Mouse (Mus musculus): ENCODE measurements at regions not wholly inside any gene's neighbourhood (a gene's known extent, or its start where the extent isn't known, plus 50 kb on each side); places are given as distances from the start of the nearest gene placed in this dataset.

DNA sequence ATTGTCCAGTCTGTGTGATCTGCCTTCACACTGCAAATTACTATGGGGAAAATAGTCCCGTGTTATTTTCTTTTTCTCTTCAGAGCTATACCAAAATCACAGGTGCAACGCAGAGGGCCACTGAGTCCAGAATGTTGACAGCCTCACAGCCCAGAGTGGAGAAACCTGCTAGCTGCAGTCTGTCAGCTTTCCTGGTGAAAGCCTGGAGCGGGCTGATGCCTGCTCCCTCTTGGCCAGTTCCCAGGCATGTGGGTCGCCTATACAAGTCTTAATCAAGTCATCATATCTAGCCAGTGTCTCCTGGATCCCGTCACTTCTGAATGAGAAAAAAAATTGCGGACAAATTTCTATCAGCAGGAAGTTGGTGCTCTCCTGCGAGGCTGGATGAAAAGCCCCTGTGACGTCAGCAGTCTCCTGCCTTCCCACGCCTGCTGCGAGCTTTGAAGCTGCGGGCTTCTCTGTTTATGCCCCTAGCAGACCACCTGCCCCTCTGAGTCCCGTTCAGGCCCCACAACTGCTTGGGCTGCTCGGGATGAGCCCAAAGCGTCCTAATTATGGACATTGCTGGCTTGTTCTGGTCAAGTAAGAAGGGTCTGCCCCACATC is 227.1 kb upstream of the Hes1 start:
- no peak overlapping the region for H3K27ac ChIP-seq (replicated peaks; ENCODE audit: low read depth, low read length)
- ATAC-seq (ENCODE audit: low read depth) (no peak; the same call in 1 of the 2 replicates), DNase-seq (ENCODE audit: low spot score) (peak; percentile 53)
- H3K36me3 ChIP-seq (ENCODE audit: control insufficient read depth, insufficient read depth, low read length): no peaks in the 10 kb centered on the region
- H3K9me3 ChIP-seq (ENCODE audit: control insufficient read depth, low read length): no peaks in the 10 kb centered on the region
- H3K9ac ChIP-seq (ENCODE audit: low read depth, low read length): no peak overlapping the region
- H3K27me3 ChIP-seq (replicated peaks; ENCODE audit: control insufficient read depth, insufficient read depth, low read length): no peaks in the 10 kb centered on the region; the same call in 1 of the 2 replicates
- peaks cover 29% of the 10 kb centered on the region for H3K4me1 ChIP-seq (ENCODE audit: control insufficient read depth, insufficient read depth, low read length)
- WGBS: 7% methylated on average over 14 of the region's 14 CpGs
- H3K4me3 ChIP-seq (ENCODE audit: low read depth, low read length): no peak overlapping the region
- peak overlapping the region; percentile 47 for H3K4me2 ChIP-seq (ENCODE audit: low read depth, low read length)

DNA sequence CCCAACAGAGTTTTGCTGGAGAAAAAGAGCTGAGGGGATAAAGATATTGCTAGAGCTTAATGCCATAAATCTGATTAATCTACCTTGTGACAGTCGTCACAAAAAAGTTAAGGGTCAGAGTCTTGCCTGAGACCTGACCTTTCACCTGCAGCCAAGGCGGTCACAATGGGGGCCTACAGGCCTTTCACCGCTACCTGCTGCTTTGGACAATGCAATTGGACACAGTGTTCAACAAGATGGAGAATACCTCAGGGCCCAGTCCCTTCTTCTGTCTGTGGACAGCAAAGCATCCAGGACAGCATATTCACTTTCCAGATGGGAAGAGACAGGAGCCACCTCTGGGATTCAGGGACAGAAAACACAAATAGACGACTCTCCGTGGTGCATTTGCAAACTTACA is 226.3 kb upstream of the Hes1 start:
- DNase-seq (ENCODE audit: low spot score) (no peak), ATAC-seq (ENCODE audit: low read depth) (no peak)
- Histone ChIP-seq H3K9ac (ENCODE audit: low read depth, low read length) (no peak overlapping the region), H3K4me2 (ENCODE audit: low read depth, low read length) (no peak overlapping the region), H3K4me3 (ENCODE audit: low read depth, low read length) (no peak overlapping the region), H3K27me3 (replicated peaks; ENCODE audit: control insufficient read depth, insufficient read depth, low read length) (no peaks in the 10 kb centered on the region; the same call in 1 of the 2 replicates), H3K27ac (replicated peaks; ENCODE audit: low read depth, low read length) (no peak overlapping the region), H3K9me3 (ENCODE audit: control insufficient read depth, low read length) (no peaks in the 10 kb centered on the region), H3K36me3 (ENCODE audit: control insufficient read depth, insufficient read depth, low read length) (no peaks in the 10 kb centered on the region), H3K4me1 (ENCODE audit: control insufficient read depth, insufficient read depth, low read length) (peaks cover 29% of the 10 kb centered on the region)
- WGBS: 73% methylated on average over 5 of the region's 5 CpGs

DNA sequence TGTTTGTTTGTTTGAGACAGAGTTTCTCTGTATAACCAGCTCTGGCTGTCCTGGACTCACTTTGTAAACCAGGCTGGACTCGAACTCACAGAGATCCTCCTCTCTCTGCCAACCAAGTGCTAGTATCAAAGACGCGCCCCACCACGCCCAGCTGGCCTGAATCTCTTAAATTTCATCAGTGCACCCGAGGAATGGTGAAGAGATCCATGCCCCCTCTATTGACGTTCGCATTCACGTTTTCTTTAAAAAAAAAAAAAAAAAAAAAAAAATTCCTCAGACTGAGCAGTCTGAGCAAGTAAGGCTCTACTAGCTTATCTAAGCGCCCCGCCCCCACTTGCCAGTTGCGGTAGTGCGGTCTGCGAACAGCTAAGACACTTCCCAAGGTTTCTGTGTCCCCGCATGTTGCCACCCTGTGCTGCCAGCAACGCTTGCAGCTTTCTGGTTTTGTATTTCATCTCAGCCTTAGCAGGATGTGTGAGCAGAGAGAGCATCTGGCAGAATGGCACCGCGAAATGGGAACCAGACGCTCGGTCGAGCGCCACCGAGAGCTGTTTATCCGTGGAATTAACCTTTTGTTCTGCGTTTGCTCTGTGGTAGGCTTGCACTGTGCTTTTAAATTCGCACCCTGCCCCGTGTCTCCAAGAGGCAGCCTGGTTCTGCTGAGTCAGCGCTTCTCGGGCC is 225.1 kb upstream of the Hes1 start:
- Histone ChIP-seq H3K4me1 (ENCODE audit: control insufficient read depth, insufficient read depth, low read length) (peaks cover 29% of the 10 kb centered on the region), H3K9ac (ENCODE audit: low read depth, low read length) (peak overlapping the region; percentile 49), H3K9me3 (ENCODE audit: control insufficient read depth, low read length) (no peaks in the 10 kb centered on the region), H3K27me3 (replicated peaks; ENCODE audit: control insufficient read depth, insufficient read depth, low read length) (no peaks in the 10 kb centered on the region; the same call in 1 of the 2 replicates), H3K27ac (replicated peaks; ENCODE audit: low read depth, low read length) (peak overlapping the region; percentile 49), H3K36me3 (ENCODE audit: control insufficient read depth, insufficient read depth, low read length) (no peaks in the 10 kb centered on the region), H3K4me2 (ENCODE audit: low read depth, low read length) (peak overlapping the region; percentile 56), H3K4me3 (ENCODE audit: low read depth, low read length) (peak overlapping the region; percentile 16)
- peak; percentile 93 for DNase-seq (ENCODE audit: low spot score)
- peak; percentile 64 for ATAC-seq (ENCODE audit: low read depth)
- WGBS: 4% methylated on average over 28 of the region's 28 CpGs

DNA sequence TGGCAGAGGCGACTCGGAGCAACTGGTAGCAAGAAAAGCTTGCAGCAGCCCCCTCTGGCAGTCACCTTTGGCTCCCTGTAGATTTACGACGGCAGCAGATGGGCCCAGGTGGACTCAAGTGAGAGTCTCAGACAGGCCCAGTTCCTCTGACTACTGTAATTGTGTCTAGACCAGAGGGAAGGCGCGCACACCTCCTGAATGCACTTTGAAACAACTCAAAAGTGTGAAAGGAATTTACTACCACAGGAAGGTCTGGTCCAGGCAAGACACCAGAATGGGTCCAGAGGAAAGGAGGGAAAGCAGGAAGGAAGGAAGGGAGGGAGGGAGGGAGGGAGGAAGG is 224.6 kb upstream of the Hes1 start:
- ATAC-seq (ENCODE audit: low read depth) (peak; percentile 27), DNase-seq (ENCODE audit: low spot score) (no peak)
- Histone ChIP-seq H3K27ac (replicated peaks; ENCODE audit: low read depth, low read length) (peak overlapping the region; percentile 49), H3K27me3 (replicated peaks; ENCODE audit: control insufficient read depth, insufficient read depth, low read length) (no peaks in the 10 kb centered on the region; the same call in 1 of the 2 replicates), H3K9ac (ENCODE audit: low read depth, low read length) (peak overlapping the region; percentile 49; the same call in 1 of the 2 replicates), H3K9me3 (ENCODE audit: control insufficient read depth, low read length) (no peaks in the 10 kb centered on the region), H3K36me3 (ENCODE audit: control insufficient read depth, insufficient read depth, low read length) (no peaks in the 10 kb centered on the region), H3K4me3 (ENCODE audit: low read depth, low read length) (peak overlapping the region; percentile 16), H3K4me1 (ENCODE audit: control insufficient read depth, insufficient read depth, low read length) (peaks cover 29% of the 10 kb centered on the region), H3K4me2 (ENCODE audit: low read depth, low read length) (peak overlapping the region; percentile 56)
- WGBS: 12% methylated on average over 6 of the region's 6 CpGs

DNA sequence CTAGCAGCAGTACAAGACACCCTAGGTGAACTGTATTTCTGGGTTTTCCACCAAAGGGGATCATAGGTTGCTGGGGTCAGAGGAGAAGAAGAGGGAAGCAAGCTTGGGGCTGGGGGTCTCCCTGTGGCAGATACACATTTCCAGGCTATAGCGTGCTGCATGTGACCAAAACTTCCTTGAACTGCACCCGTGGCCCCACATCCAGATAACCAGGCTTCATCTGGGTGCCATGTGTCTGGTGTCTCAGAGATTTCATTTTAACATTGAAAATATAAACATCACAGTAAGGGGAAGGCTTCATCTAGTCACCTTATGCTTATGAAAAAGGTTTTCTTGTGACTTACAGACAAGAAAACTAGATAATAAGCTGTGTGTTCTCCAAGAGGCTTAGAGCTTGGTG is 223.8 kb upstream of the Hes1 start:
- Histone ChIP-seq H3K27me3 (replicated peaks; ENCODE audit: control insufficient read depth, insufficient read depth, low read length) (no peaks in the 10 kb centered on the region; the same call in 1 of the 2 replicates), H3K36me3 (ENCODE audit: control insufficient read depth, insufficient read depth, low read length) (no peaks in the 10 kb centered on the region), H3K9me3 (ENCODE audit: control insufficient read depth, low read length) (no peaks in the 10 kb centered on the region), H3K9ac (ENCODE audit: low read depth, low read length) (no peak overlapping the region), H3K4me3 (ENCODE audit: low read depth, low read length) (no peak overlapping the region), H3K4me2 (ENCODE audit: low read depth, low read length) (no peak overlapping the region), H3K27ac (replicated peaks; ENCODE audit: low read depth, low read length) (no peak overlapping the region), H3K4me1 (ENCODE audit: control insufficient read depth, insufficient read depth, low read length) (peaks cover 36% of the 10 kb centered on the region)
- no peak for ATAC-seq (ENCODE audit: low read depth)
- 47% methylated on average over 2 of the region's 2 CpGs for WGBS
- no peak for DNase-seq (ENCODE audit: low spot score)

DNA sequence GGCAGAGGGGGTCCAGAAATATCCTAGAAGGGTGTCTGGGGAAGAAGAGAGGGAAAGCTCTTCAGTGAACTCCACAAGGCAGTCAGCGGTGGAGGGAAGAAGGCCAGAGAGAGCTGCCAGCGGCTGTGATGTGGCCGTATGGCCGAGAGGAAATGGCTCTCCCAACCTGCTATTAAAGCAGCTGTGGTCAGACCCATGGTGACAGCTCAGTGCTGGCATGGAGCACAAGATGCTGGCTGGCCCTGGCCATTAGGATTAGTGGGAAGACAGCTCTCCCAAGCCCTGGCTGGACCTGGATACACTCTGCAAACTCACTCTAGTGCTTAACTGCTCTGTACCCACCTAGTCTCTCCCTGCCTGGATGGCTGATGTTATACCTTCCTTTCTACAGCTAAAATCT is 223.1 kb upstream of the Hes1 start:
- H3K9ac ChIP-seq (ENCODE audit: low read depth, low read length): no peak overlapping the region
- no peak overlapping the region for H3K27ac ChIP-seq (replicated peaks; ENCODE audit: low read depth, low read length)
- peak; percentile 30 for DNase-seq (ENCODE audit: low spot score)
- H3K4me3 ChIP-seq (ENCODE audit: low read depth, low read length): no peak overlapping the region
- H3K27me3 ChIP-seq (replicated peaks; ENCODE audit: control insufficient read depth, insufficient read depth, low read length): no peaks in the 10 kb centered on the region; the same call in 1 of the 2 replicates
- H3K4me2 ChIP-seq (ENCODE audit: low read depth, low read length): no peak overlapping the region
- H3K36me3 ChIP-seq (ENCODE audit: control insufficient read depth, insufficient read depth, low read length): no peaks in the 10 kb centered on the region
- H3K4me1 ChIP-seq (ENCODE audit: control insufficient read depth, insufficient read depth, low read length): peaks cover 39% of the 10 kb centered on the region
- 57% methylated on average over 4 of the region's 4 CpGs for WGBS
- H3K9me3 ChIP-seq (ENCODE audit: control insufficient read depth, low read length): no peaks in the 10 kb centered on the region
- no peak for ATAC-seq (ENCODE audit: low read depth)

DNA sequence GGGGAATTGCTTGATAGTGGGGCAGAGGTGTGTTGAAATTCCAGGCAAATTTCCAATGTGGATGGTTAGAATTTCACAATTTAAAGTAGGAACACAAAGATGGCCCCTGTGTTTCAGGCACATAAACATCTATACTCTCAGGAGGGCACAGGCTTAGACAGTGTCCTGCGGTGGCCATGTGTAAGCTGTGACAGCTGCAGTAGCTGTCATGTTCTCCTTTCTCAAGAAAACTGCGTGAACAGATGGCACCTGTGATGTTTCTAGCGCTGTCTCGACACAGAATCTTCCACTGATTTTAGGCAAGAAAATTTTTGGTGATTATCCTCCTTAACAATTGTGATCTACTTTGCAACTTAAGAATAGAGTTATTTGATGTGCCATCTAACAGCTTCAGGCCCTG is 222.1 kb upstream of the Hes1 start:
- Histone ChIP-seq H3K27ac (replicated peaks; ENCODE audit: low read depth, low read length) (no peak overlapping the region), H3K27me3 (replicated peaks; ENCODE audit: control insufficient read depth, insufficient read depth, low read length) (no peaks in the 10 kb centered on the region; the same call in 1 of the 2 replicates), H3K4me1 (ENCODE audit: control insufficient read depth, insufficient read depth, low read length) (peaks cover 39% of the 10 kb centered on the region), H3K4me3 (ENCODE audit: low read depth, low read length) (no peak overlapping the region), H3K9ac (ENCODE audit: low read depth, low read length) (no peak overlapping the region), H3K9me3 (ENCODE audit: control insufficient read depth, low read length) (no peaks in the 10 kb centered on the region), H3K4me2 (ENCODE audit: low read depth, low read length) (no peak overlapping the region), H3K36me3 (ENCODE audit: control insufficient read depth, insufficient read depth, low read length) (no peaks in the 10 kb centered on the region)
- ATAC-seq (ENCODE audit: low read depth) (no peak), DNase-seq (ENCODE audit: low spot score) (no peak)
- 90% methylated on average over 4 of the region's 4 CpGs for WGBS

DNA sequence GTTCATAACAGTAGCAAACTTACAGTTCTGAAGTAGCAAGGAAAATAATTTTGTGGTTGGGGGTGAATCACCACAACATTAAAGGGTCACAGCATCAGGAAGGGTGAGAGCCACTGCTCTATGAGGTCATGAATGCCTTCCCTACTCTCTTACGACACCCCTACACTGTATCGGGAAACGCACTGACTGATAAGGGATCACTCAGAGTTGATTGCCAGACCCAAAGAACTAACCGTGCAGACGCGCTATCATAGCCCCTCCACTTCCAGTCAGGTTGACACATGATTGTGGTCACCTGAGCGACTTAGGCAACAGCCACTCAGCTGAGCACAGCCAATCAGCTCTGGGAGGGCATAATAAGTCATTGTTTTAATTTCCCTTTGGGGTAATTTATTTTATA is 220.7 kb upstream of the Hes1 start:
- Histone ChIP-seq H3K9ac (ENCODE audit: low read depth, low read length) (no peak overlapping the region), H3K27me3 (replicated peaks; ENCODE audit: control insufficient read depth, insufficient read depth, low read length) (no peaks in the 10 kb centered on the region; the same call in 1 of the 2 replicates), H3K4me1 (ENCODE audit: control insufficient read depth, insufficient read depth, low read length) (peaks cover 31% of the 10 kb centered on the region), H3K4me2 (ENCODE audit: low read depth, low read length) (no peak overlapping the region), H3K4me3 (ENCODE audit: low read depth, low read length) (no peak overlapping the region), H3K9me3 (ENCODE audit: control insufficient read depth, low read length) (no peaks in the 10 kb centered on the region), H3K36me3 (ENCODE audit: control insufficient read depth, insufficient read depth, low read length) (no peaks in the 10 kb centered on the region), H3K27ac (replicated peaks; ENCODE audit: low read depth, low read length) (no peak overlapping the region)
- ATAC-seq (ENCODE audit: low read depth) (no peak), DNase-seq (ENCODE audit: low spot score) (no peak)
- WGBS: 85% methylated on average over 7 of the region's 7 CpGs

Data from embryonic facial prominence, embryonic 14.5 days (tissue).